Mouse (Mus musculus) adipose tissue, adult 10 weeks (tissue): Measurements from ENCODE around the gene Olfr31. TPM values are rescaled to one million over a fixed set of nuclear protein-coding genes. Genes with fewer than 3 reads are reported as not detected.

ENCODE experiments used
- polyA plus RNA-seq: library from polyadenylated mRNA; stranded (reverse); fragments of 350-450 nt; fragmentation: Illumina TruSeq; extraction: RNeasy Lipid Tissue Mini Kit (QIAGEN cat#74804); gene quantifications from one replicate; pipeline ENCODE4 v1.2.3, GENCODE M21; 2014; ENCODE audit warnings: low read depth, low replicate concordance

Gene Olfr31
- polyA plus RNA-seq = not detected

DNA sequence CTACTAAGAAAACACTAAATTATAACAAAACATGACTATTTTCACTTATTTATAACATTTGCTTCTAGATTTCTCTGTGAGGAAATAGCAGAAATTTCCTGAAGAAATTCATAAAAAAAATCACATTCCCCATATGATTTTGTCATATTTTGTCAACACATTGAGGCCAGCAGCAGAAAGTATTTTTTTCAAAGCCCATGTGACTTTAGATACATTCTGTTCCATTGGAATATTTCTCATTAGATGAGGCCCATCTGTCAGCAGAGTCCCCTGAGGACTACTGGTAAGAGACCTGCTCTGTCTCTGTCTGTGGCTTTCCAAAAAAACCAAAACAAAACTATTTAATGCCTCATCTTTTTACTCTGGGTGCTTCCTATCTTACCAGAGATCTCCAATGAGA lies at the start of gene Olfr31:
TSS of gene Olfr31 (plus strand) at position 301 of the 400 bp plus-strand sequence.

DNA sequence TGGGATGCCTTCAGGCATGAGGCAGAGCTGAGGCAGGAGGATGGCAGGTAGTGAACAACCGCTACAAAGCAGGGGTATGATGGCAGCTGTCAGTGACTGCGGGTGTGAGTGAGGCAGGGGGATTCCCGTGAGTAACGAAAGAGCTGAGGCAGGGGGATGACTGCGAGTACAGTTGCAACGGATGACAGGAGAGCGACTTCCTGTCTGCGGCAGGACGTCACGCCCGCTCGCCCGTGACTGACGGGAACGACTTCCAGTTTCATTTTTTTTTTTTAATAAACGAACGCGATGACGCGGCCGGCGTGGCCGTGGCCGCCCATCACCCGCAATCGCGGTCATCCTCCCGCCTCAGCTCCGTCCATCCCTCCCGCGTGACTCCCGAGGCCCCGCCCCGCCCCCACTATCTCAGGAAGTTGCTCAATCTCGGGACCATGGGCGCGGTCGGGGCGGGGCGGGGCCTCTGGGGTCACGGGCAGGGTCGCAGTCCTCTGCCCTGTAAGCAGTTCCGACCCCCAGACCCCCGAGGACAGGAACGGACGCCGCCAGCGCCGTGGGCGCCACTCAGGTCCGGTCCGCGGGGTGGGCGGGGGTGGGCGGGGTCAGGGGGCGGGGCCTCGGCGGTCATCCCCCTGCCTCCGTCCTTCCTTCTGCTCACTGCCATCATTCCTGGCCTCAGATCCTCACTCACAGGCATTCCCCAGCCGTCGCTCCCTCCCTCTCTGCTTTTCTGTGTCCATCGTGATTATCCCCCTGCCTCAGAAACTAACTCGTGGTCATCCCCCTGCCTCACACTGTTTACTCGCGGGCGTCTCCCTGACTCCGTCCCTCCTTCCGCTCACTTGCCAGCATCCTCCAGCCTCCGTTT lies 23.6 kb downstream of the Olfr31 start, which contains the start of gene Il3ra:
TSS of gene Il3ra (plus strand) at position 328 of the 865 bp plus-strand sequence.

Other genes with a start within 250 kb of the Olfr31 start
- gene Psmd6, start 201.8 kb upstream of the Olfr31 start, polyA plus RNA-seq = 76.9 TPM
- not detected for gene Olfr720, start 136.0 kb upstream of the Olfr31 start, polyA plus RNA-seq
- 10.2 TPM for gene Il3ra, start 23.4 kb downstream of the Olfr31 start, polyA plus RNA-seq
- gene Olfr721-ps1, start 78.5 kb downstream of the Olfr31 start, polyA plus RNA-seq = not detected